Mouse (Mus musculus) liver, adult 2 months (tissue): ENCODE data around the gene Rnf43.

Experiments
- CTCF ChIP-seq: fragments of 200-500 bp; IDR thresholded peaks from 2 replicates; pipeline ENCODE4 v1.5.1; 2011; ENCODE audit warnings: low read depth, low read length, control low read depth
- POLR2A ChIP-seq: fragments of 200-500 bp; IDR thresholded peaks from 2 replicates; pipeline ENCODE4 v1.6.1; 2011; ENCODE audit warnings: low read length, control low read depth; ENCODE audit not compliant: insufficient read depth; ENCODE audit errors: extremely low read depth

DNA sequence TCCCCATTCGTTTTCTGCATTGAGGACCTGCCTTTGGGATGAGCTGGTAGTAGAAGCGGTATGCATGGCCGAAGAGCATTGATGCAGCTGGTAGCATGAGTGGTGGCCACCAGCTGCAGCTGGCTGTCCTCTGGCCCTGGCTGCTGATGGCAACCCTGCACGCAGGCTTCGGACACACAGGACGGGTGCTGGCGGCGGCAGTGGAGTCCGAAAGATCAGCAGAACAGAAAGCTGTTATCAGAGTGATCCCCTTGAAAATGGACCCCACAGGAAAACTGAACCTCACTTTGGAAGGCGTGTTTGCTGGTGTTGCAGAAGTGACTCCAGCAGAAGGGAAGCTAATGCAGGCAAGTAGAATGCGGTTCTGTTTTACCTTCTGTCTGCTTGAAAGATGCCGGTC lies 2.0 kb downstream of the Rnf43 start:
- TF ChIP-seq CTCF (0 out of 2 replicates have a peak, but pooled peaks have one; percentile 7), POLR2A (no peak)
